Mouse (Mus musculus): Measurements from ENCODE around the gene Hcn2.

- TF ChIP-seq CTCF (IDR thresholded peaks at IDR 0.05; ENCODE audit: low read depth) (no peak), EP300 (IDR thresholded peaks at IDR 0.05; ENCODE audit: low read depth) (no peak)
Measured at GRCm38 (mm10) chr10:79754856-79755516, 38.6 kb downstream of the Hcn2 start, which contains the start of gene Fgf22.

All from liver, postnatal 0 days (tissue).